Mouse (Mus musculus) heart, embryonic 16.5 days (tissue): Measurements from ENCODE around the gene Slirp. TPM values are rescaled to one million over a fixed set of nuclear protein-coding genes. Genes with fewer than 3 reads are reported as not detected.
"Not testable (repeated sequence)": the region's sequence is repeated elsewhere in the genome, so short reads cannot be mapped to it uniquely, and the experiment has no call there.

ENCODE experiments used
- ATAC-seq: fragments of 200-750 bp; cut with Nextera tagmentation; replicated peaks from 2 replicates; pipeline ENCODE4 v1.8.0; 2017; ENCODE audit warnings: moderate number of reproducible peaks; ENCODE audit not compliant: insufficient read depth, low FRiP score; ENCODE audit errors: extremely low read depth
- H3K27ac ChIP-seq: fragments of 300-500 bp; sonication (generic); 2 replicates; pipeline ENCODE4 v1.5.1; 2014; ENCODE audit warnings: mild to moderate bottlenecking, low read length, control low read depth, moderate library complexity
- H3K27me3 ChIP-seq: fragments of 300-500 bp; sonication (generic); 2 replicates; pipeline ENCODE4 v1.6.1; 2014; ENCODE audit warnings: low read length, mixed read lengths; ENCODE audit not compliant: control insufficient read depth, insufficient read depth
- H3K36me3 ChIP-seq: fragments of 300-500 bp; sonication (generic); 2 replicates; pipeline ENCODE4 v1.6.1; 2014; ENCODE audit not compliant: control insufficient read depth, insufficient read depth
- H3K4me1 ChIP-seq: fragments of 300-500 bp; sonication (generic); 2 replicates; pipeline ENCODE4 v1.6.1; 2014; ENCODE audit warnings: low read length, mixed read lengths; ENCODE audit not compliant: control insufficient read depth, insufficient read depth
- H3K4me2 ChIP-seq: fragments of 300-500 bp; sonication (generic); 2 replicates; pipeline ENCODE4 v1.6.1; 2014; ENCODE audit warnings: low read depth, mild to moderate bottlenecking, control low read depth, low read length
- H3K4me3 ChIP-seq: fragments of 300-500 bp; sonication (generic); 2 replicates; pipeline ENCODE4 v1.5.1; 2014; ENCODE audit warnings: mild to moderate bottlenecking, control low read depth, low read length
- H3K9ac ChIP-seq: fragments of 300-500 bp; sonication (generic); 2 replicates; pipeline ENCODE4 v1.6.1; 2014; ENCODE audit warnings: low read length, control low read depth
- H3K9me3 ChIP-seq: fragments of 300-500 bp; sonication (generic); replicated peaks from 2 replicates; pipeline ENCODE4 v1.6.1; 2016; ENCODE audit warnings: low read length; ENCODE audit not compliant: control insufficient read depth
- WGBS: fragments of 180-500 bp; shearing (Covaris S2); extraction: QIAGEN DNeasy Blood & Tissue Kit; methylation state at CpG from one replicate; pipeline ENCODE4 v1.1.7; 2014; 5-methylcytosine and 5-hydroxymethylcytosine counted together
- polyA plus RNA-seq: library from polyadenylated mRNA; unstranded; fragments of >200 nt; fragmentation: Nextera tagmentation; extraction: Ambion mirVana; gene quantifications from 2 replicates; pipeline ENCODE4 v1.2.1, GENCODE M21; 2015

The Slirp gene
- polyA plus RNA-seq, 1 experiment from 2014 or later: 223 TPM

- ATAC-seq: no peak; the same call in 1 of the 2 replicates
- H3K36me3 ChIP-seq: peaks cover 45% of the 10 kb centered on the region
These were observed 21.1 kb downstream of the Slirp start for GRCm38 (mm10) chr12:87464678-87465297.

GRCm38 (mm10) chr12:87470263-87471136, 26.8 kb downstream of the Slirp start:
- no peak for ATAC-seq
- H3K27me3 ChIP-seq: no peaks in the 10 kb centered on the region
- peaks cover 10% of the 10 kb centered on the region for H3K4me1 ChIP-seq
- peak overlapping the region; percentile 96 for H3K9ac ChIP-seq
- H3K4me3 ChIP-seq: peak overlapping the region; percentile 79
- H3K36me3 ChIP-seq: peaks cover 14% of the 10 kb centered on the region
- H3K9me3 ChIP-seq: no peaks in the 10 kb centered on the region
- H3K27ac ChIP-seq: no peak overlapping the region
- WGBS: 63% methylated on average over 7 of the region's 7 CpGs
- peak overlapping the region; percentile 80 for H3K4me2 ChIP-seq

More at GRCm38 (mm10) chr12:87464678-87465297, 21.1 kb downstream of the Slirp start:
- 82% methylated on average over 6 of the region's 6 CpGs for WGBS
- Histone ChIP-seq H3K9ac (no peak overlapping the region), H3K4me2 (no peak overlapping the region), H3K4me3 (no peak overlapping the region), H3K27me3 (no peaks in the 10 kb centered on the region), H3K9me3 (no peaks in the 10 kb centered on the region), H3K27ac (no peak overlapping the region), H3K4me1 (no peaks in the 10 kb centered on the region)

GRCm38 (mm10) chr12:87471421-87471963, 27.8 kb downstream of the Slirp start:
- WGBS: 0% methylated on average over 19 of the region's 19 CpGs
- ATAC-seq: no peak
- Histone ChIP-seq H3K9me3 (no peaks in the 10 kb centered on the region), H3K4me2 (peak overlapping the region; percentile 80), H3K36me3 (peaks cover 12% of the 10 kb centered on the region), H3K9ac (peak overlapping the region; percentile 96), H3K27ac (peak overlapping the region; percentile 85), H3K4me3 (peak overlapping the region; percentile 79), H3K27me3 (no peaks in the 10 kb centered on the region), H3K4me1 (peaks cover 10% of the 10 kb centered on the region)

GRCm38 (mm10) chr12:87471964-87472786, 28.5 kb downstream of the Slirp start, which contains the start of gene Snw1:
Snw1 (minus strand) TSS chr12:87472274.
- peak within 1 kb of the TSS; percentile 79 for H3K4me3 ChIP-seq
- no peaks in the 10 kb centered on the region for H3K27me3 ChIP-seq
- peaks cover 10% of the 10 kb centered on the region for H3K4me1 ChIP-seq
- peak within 1 kb of the TSS; percentile 85 for H3K27ac ChIP-seq
- peaks cover 10% of the 10 kb centered on the region for H3K36me3 ChIP-seq
- ATAC-seq: peak; percentile 97
- no peaks in the 10 kb centered on the region for H3K9me3 ChIP-seq
- 3% methylated on average over 45 of the region's 45 CpGs for WGBS
- peak within 1 kb of the TSS; percentile 96 for H3K9ac ChIP-seq
- H3K4me2 ChIP-seq: peak within 1 kb of the TSS; percentile 80

GRCm38 (mm10) chr12:87474756-87475155, 31.1 kb downstream of the Slirp start:
- Histone ChIP-seq H3K9ac (no peak overlapping the region), H3K4me1 (peaks cover 10% of the 10 kb centered on the region), H3K27ac (no peak overlapping the region), H3K4me2 (no peak overlapping the region), H3K27me3 (no peaks in the 10 kb centered on the region), H3K9me3 (no peaks in the 10 kb centered on the region), H3K4me3 (no peak overlapping the region), H3K36me3 (no peaks in the 10 kb centered on the region)
- ATAC-seq: no peak
- 69% methylated on average over 3 of the region's 3 CpGs for WGBS

- H3K27me3 ChIP-seq, H3K4me1 ChIP-seq, H3K4me3 ChIP-seq, H3K4me2 ChIP-seq, H3K36me3 ChIP-seq, H3K9me3 ChIP-seq, ATAC-seq, H3K27ac ChIP-seq, H3K9ac ChIP-seq: not testable (repeated sequence)
- 82% methylated on average over 5 of the region's 5 CpGs for WGBS
These were observed 38.8 kb downstream of the Slirp start for GRCm38 (mm10) chr12:87482482-87482881.

- H3K9ac ChIP-seq, H3K27ac ChIP-seq, H3K9me3 ChIP-seq, H3K27me3 ChIP-seq, H3K4me3 ChIP-seq, ATAC-seq, H3K4me1 ChIP-seq, H3K4me2 ChIP-seq, H3K36me3 ChIP-seq: not testable (repeated sequence)
- WGBS: 51% methylated on average over 2 of the region's 2 CpGs
These were observed 45.0 kb downstream of the Slirp start for GRCm38 (mm10) chr12:87488683-87489082.

- H3K4me1 ChIP-seq, ATAC-seq, H3K4me2 ChIP-seq, H3K9me3 ChIP-seq, H3K36me3 ChIP-seq, H3K27me3 ChIP-seq, H3K27ac ChIP-seq, H3K4me3 ChIP-seq, H3K9ac ChIP-seq: not testable (repeated sequence)
- WGBS: 79% methylated on average over 3 of the region's 3 CpGs
These were observed 50.7 kb downstream of the Slirp start, which contains the start of gene Gm5788 for GRCm38 (mm10) chr12:87494421-87494820. Gm5788 (plus strand) TSS chr12:87494721.
